Mouse (Mus musculus): ENCODE measurements around the gene Fam120a. TPM values are rescaled to one million over a fixed set of nuclear protein-coding genes. Genes with fewer than 3 reads are reported as not detected.

Fam120a gene
- total and polyA plus RNA-seq, 2 experiments from 2014 or later, result 9.5 to 58.3 TPM

DNA sequence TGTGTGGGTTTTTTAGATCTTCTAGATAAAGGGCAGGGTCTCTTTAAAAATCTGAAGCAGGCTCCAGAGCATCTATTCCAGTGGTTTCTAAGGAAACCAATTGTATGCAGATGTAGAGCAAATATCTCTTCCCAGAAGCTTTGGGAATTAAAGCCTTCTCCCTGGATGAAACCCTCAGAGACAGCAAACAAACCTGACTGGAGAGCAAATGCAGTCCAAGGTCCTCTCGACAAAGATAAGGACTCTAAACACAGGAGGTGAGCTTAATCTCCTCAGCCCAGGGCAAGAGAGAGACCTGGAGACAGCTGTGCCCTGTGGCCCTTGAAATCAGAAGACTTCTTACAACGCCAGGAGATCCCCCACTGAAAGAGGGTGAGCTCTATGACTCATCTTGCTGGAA, 114.3 kb downstream of the Fam120a start:
- no peaks in the 10 kb centered on the region for H3K36me3 ChIP-seq (ENCODE audit: insufficient read depth, low read length)
- H3K9ac ChIP-seq (replicated peaks; ENCODE audit: low read length, poor library complexity, severe bottlenecking), result no peak overlapping the region
- peak overlapping the region; percentile 48 for H3K27ac ChIP-seq (ENCODE audit: low read depth, low read length)
- ATAC-seq (ENCODE audit: low FRiP score) (no peak), DNase-seq (ENCODE audit: low spot score) (peak; percentile 32)
- H3K4me3 ChIP-seq (ENCODE audit: low read depth, low read length), result no peak overlapping the region
- H3K4me1 ChIP-seq (ENCODE audit: insufficient read depth, low read length), result peaks cover 23% of the 10 kb centered on the region
- 10% methylated on average over 2 of the region's 2 CpGs for WGBS
- H3K9me3 ChIP-seq (ENCODE audit: low read length), result no peaks in the 10 kb centered on the region
- no peak for TF ChIP-seq CTCF (IDR thresholded peaks at IDR 0.05)
- no peak overlapping the region for H3K4me2 ChIP-seq (ENCODE audit: low read depth, low read length, poor library complexity, severe bottlenecking)
- H3K27me3 ChIP-seq (ENCODE audit: insufficient read depth, low read length), result no peaks in the 10 kb centered on the region

GRCm38 (mm10) chr13:48852859-48853258, 115.0 kb downstream of the Fam120a start:
- no peaks in the 10 kb centered on the region for H3K36me3 ChIP-seq (ENCODE audit: insufficient read depth, low read length)
- H3K27me3 ChIP-seq (ENCODE audit: insufficient read depth, low read length), result no peaks in the 10 kb centered on the region
- 73% methylated on average over 3 of the region's 3 CpGs for WGBS
- DNase-seq (ENCODE audit: low spot score) (peak; percentile 30), ATAC-seq (ENCODE audit: low FRiP score) (no peak)
- no peak overlapping the region for H3K4me2 ChIP-seq (ENCODE audit: low read depth, low read length, poor library complexity, severe bottlenecking)
- H3K4me1 ChIP-seq (ENCODE audit: insufficient read depth, low read length), result peaks cover 20% of the 10 kb centered on the region
- no peaks in the 10 kb centered on the region for H3K9me3 ChIP-seq (ENCODE audit: low read length)
- TF ChIP-seq CTCF (IDR thresholded peaks at IDR 0.05), result peak; percentile 66
- H3K27ac ChIP-seq (ENCODE audit: low read depth, low read length), result no peak overlapping the region
- H3K9ac ChIP-seq (replicated peaks; ENCODE audit: low read length, poor library complexity, severe bottlenecking), result no peak overlapping the region
- H3K4me3 ChIP-seq (ENCODE audit: low read depth, low read length), result no peak overlapping the region

DNA sequence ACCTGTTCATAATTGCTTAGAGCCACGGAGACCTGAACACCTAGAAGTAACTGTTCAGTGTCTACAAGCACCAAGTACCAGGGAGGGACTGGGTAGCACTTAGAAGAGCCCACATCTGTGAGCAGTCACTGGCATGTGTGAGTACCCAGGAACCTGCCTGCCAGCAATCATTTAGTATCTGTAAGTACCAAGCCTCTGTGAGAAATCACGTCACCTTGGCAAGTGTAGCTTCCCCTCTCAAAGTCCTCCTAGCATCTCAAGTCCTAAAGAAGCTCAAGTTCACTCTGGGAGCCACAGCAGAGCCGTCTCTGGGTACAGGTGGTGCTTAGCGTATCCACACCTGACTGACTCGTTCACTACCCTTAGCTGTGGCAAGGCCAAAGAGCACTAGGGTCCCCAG, 116.1 kb downstream of the Fam120a start:
- Histone ChIP-seq H3K9me3 (ENCODE audit: low read length) (no peaks in the 10 kb centered on the region), H3K27ac (ENCODE audit: low read depth, low read length) (no peak overlapping the region), H3K36me3 (ENCODE audit: insufficient read depth, low read length) (no peaks in the 10 kb centered on the region), H3K27me3 (ENCODE audit: insufficient read depth, low read length) (no peaks in the 10 kb centered on the region), H3K4me2 (ENCODE audit: low read depth, low read length, poor library complexity, severe bottlenecking) (no peak overlapping the region), H3K4me3 (ENCODE audit: low read depth, low read length) (no peak overlapping the region), H3K9ac (replicated peaks; ENCODE audit: low read length, poor library complexity, severe bottlenecking) (no peak overlapping the region), H3K4me1 (ENCODE audit: insufficient read depth, low read length) (peaks cover 15% of the 10 kb centered on the region)
- 91% methylated on average over 5 of the region's 5 CpGs for WGBS
- no peak for TF ChIP-seq CTCF (IDR thresholded peaks at IDR 0.05)
- no peak for ATAC-seq (ENCODE audit: low FRiP score)
- DNase-seq (ENCODE audit: low spot score), result no peak

DNA sequence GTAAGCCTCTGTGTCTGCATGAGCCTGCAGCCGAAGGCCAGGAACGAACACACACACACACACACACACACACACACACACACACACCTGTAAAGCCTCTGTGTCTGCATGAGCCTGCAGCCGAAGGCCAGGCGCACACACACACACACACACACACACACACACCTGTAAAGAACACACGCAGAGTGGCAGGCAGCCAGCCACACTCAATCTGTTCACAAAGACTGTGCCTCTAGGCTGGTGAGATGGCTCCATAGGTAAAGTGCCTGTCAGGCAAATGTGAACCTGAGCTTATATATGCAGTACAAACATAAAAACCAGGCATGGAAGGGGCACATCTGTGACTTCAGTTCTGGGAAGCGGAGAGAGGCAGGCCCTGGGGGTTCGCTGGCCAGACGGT, 117.0 kb downstream of the Fam120a start:
- Histone ChIP-seq H3K9ac (replicated peaks; ENCODE audit: low read length, poor library complexity, severe bottlenecking) (no peak overlapping the region), H3K4me1 (ENCODE audit: insufficient read depth, low read length) (peaks cover 15% of the 10 kb centered on the region), H3K4me2 (ENCODE audit: low read depth, low read length, poor library complexity, severe bottlenecking) (no peak overlapping the region), H3K9me3 (ENCODE audit: low read length) (no peaks in the 10 kb centered on the region), H3K36me3 (ENCODE audit: insufficient read depth, low read length) (no peaks in the 10 kb centered on the region), H3K4me3 (ENCODE audit: low read depth, low read length) (no peak overlapping the region), H3K27ac (ENCODE audit: low read depth, low read length) (no peak overlapping the region), H3K27me3 (ENCODE audit: insufficient read depth, low read length) (no peaks in the 10 kb centered on the region)
- DNase-seq (ENCODE audit: low spot score) (peak; percentile 54), ATAC-seq (ENCODE audit: low FRiP score) (no peak)
- 61% methylated on average over 8 of the region's 8 CpGs for WGBS
- no peak for TF ChIP-seq CTCF (IDR thresholded peaks at IDR 0.05)

- Histone ChIP-seq H3K36me3 (ENCODE audit: insufficient read depth, low read length) (no peaks in the 10 kb centered on the region), H3K27me3 (ENCODE audit: insufficient read depth, low read length) (no peaks in the 10 kb centered on the region), H3K9me3 (ENCODE audit: low read length) (no peaks in the 10 kb centered on the region), H3K4me1 (ENCODE audit: insufficient read depth, low read length) (peaks cover 15% of the 10 kb centered on the region), H3K27ac (ENCODE audit: low read depth, low read length) (no peak overlapping the region), H3K9ac (replicated peaks; ENCODE audit: low read length, poor library complexity, severe bottlenecking) (no peak overlapping the region), H3K4me2 (ENCODE audit: low read depth, low read length, poor library complexity, severe bottlenecking) (no peak overlapping the region), H3K4me3 (ENCODE audit: low read depth, low read length) (no peak overlapping the region)
- 72% methylated on average over 2 of the region's 2 CpGs for WGBS
- TF ChIP-seq CTCF (IDR thresholded peaks at IDR 0.05), result no peak
- ATAC-seq (ENCODE audit: low FRiP score) (no peak), DNase-seq (ENCODE audit: low spot score) (no peak)
Observed at GRCm38 (mm10) chr13:48850326-48850725, 117.5 kb downstream of the Fam120a start.

- Histone ChIP-seq H3K9ac (replicated peaks; ENCODE audit: low read length, poor library complexity, severe bottlenecking) (no peak overlapping the region), H3K4me2 (ENCODE audit: low read depth, low read length, poor library complexity, severe bottlenecking) (no peak overlapping the region), H3K9me3 (ENCODE audit: low read length) (no peaks in the 10 kb centered on the region), H3K27me3 (ENCODE audit: insufficient read depth, low read length) (no peaks in the 10 kb centered on the region), H3K4me3 (ENCODE audit: low read depth, low read length) (no peak overlapping the region), H3K27ac (ENCODE audit: low read depth, low read length) (no peak overlapping the region), H3K4me1 (ENCODE audit: insufficient read depth, low read length) (peaks cover 13% of the 10 kb centered on the region), H3K36me3 (ENCODE audit: insufficient read depth, low read length) (no peaks in the 10 kb centered on the region)
- no peak for ATAC-seq (ENCODE audit: low FRiP score)
- TF ChIP-seq CTCF (IDR thresholded peaks at IDR 0.05), result no peak
- 36% methylated on average over 3 of the region's 3 CpGs for WGBS
- DNase-seq (ENCODE audit: low spot score), result peak; percentile 71
Observed at GRCm38 (mm10) chr13:48849155-48849554, 118.7 kb downstream of the Fam120a start.

All from midbrain, postnatal 0 days (tissue).